Comparison of ENCODE assay signal across 7 mouse cellular contexts in genomic region chr3:96182382-96182776, GRCm38 (mm10). TPM values are rescaled to one million over a fixed set of nuclear protein-coding genes. Genes with fewer than 3 reads are reported as not detected.
DNase-seq lines count a peak whose midpoint lies in the region; ATAC-seq and TF ChIP-seq lines count a peak whose summit lies in the region.

No protein-coding gene starts in this region.

- no peaks in the 10 kb centered on the region for H3K27me3 ChIP-seq in embryonic facial prominence, embryonic 14.5 days (replicated peaks; ENCODE audit: control insufficient read depth, insufficient read depth, low read length)
- H3K27me3 ChIP-seq in hindbrain, embryonic 13.5 days: no peaks in the 10 kb centered on the region
- no peaks in the 10 kb centered on the region for H3K27me3 ChIP-seq in neural tube, embryonic 14.5 days (ENCODE audit: control insufficient read depth, insufficient read depth, low read length)

- no peak for TF ChIP-seq CTCF in left cerebral cortex, adult 2 months (IDR thresholded peaks at IDR 0.05)

- H3K9ac ChIP-seq in embryonic facial prominence, embryonic 14.5 days (ENCODE audit: low read depth, low read length): 0 out of 2 replicates have a peak overlapping the region, but pooled peaks have one; percentile 28
- H3K9ac ChIP-seq in hindbrain, embryonic 13.5 days: peak overlapping the region; percentile 86
- H3K9ac ChIP-seq in neural tube, embryonic 14.5 days (replicated peaks; ENCODE audit: low read depth, low read length): peak overlapping the region; percentile 83

- peaks cover 13% of the 10 kb centered on the region for H3K4me1 ChIP-seq in embryonic facial prominence, embryonic 14.5 days (ENCODE audit: control insufficient read depth, insufficient read depth, low read length)
- H3K4me1 ChIP-seq in hindbrain, embryonic 13.5 days (replicated peaks): peaks cover 54% of the 10 kb centered on the region
- peaks cover 17% of the 10 kb centered on the region for H3K4me1 ChIP-seq in neural tube, embryonic 14.5 days (ENCODE audit: control insufficient read depth, insufficient read depth, low read length)

- DNase-seq in left cerebral cortex, adult 2 months (ENCODE audit: extremely low spot score in 1 of 2, low spot score in 2 of 2): no peak
- no peak for DNase-seq in left cerebral cortex, adult 11 months (ENCODE audit: low spot score)
- no peak for DNase-seq in embryonic facial prominence, embryonic 14.5 days (ENCODE audit: low spot score)
- DNase-seq in T-cell, adult 2 months (ENCODE audit: low spot score): no peak
- no peak for DNase-seq in spleen, postnatal 14 days (ENCODE audit: low spot score in 2 of 2)

- H3K36me3 ChIP-seq in embryonic facial prominence, embryonic 14.5 days (ENCODE audit: control insufficient read depth, insufficient read depth, low read length): peaks cover 13% of the 10 kb centered on the region
- peaks cover 39% of the 10 kb centered on the region for H3K36me3 ChIP-seq in hindbrain, embryonic 13.5 days
- peaks cover 15% of the 10 kb centered on the region for H3K36me3 ChIP-seq in neural tube, embryonic 14.5 days (ENCODE audit: control insufficient read depth, insufficient read depth, low read length)

- peak overlapping the region; percentile 97 for H3K27ac ChIP-seq in left cerebral cortex, adult 2 months
- no peak overlapping the region for H3K27ac ChIP-seq in embryonic facial prominence, embryonic 14.5 days (replicated peaks; ENCODE audit: low read depth, low read length)
- H3K27ac ChIP-seq in hindbrain, embryonic 13.5 days: peak overlapping the region; percentile 90
- peak overlapping the region; percentile 77; the same call in 1 of the 2 replicates for H3K27ac ChIP-seq in neural tube, embryonic 14.5 days (ENCODE audit: low read depth, low read length)

- 23% methylated on average over 4 of the region's 4 CpGs for WGBS in embryonic facial prominence, embryonic 14.5 days
- WGBS in hindbrain, embryonic 13.5 days: 26% methylated on average over 4 of the region's 4 CpGs
- WGBS in neural tube, embryonic 14.5 days: 36% methylated on average over 4 of the region's 4 CpGs

- no peaks in the 10 kb centered on the region for H3K9me3 ChIP-seq in embryonic facial prominence, embryonic 14.5 days (ENCODE audit: control insufficient read depth, low read length)
- H3K9me3 ChIP-seq in hindbrain, embryonic 13.5 days: no peaks in the 10 kb centered on the region
- H3K9me3 ChIP-seq in neural tube, embryonic 14.5 days (ENCODE audit: control insufficient read depth, low read length): no peaks in the 10 kb centered on the region

- peak overlapping the region; percentile 81 for H3K4me2 ChIP-seq in embryonic facial prominence, embryonic 14.5 days (ENCODE audit: low read depth, low read length)
- H3K4me2 ChIP-seq in hindbrain, embryonic 13.5 days: peak overlapping the region; percentile 79
- H3K4me2 ChIP-seq in neural tube, embryonic 14.5 days (ENCODE audit: low read depth, low read length): peak overlapping the region; percentile 74

- no peak for ATAC-seq in embryonic facial prominence, embryonic 14.5 days (ENCODE audit: low read depth)
- no peak for ATAC-seq in hindbrain, embryonic 13.5 days (ENCODE audit: low FRiP score)
- no peak for ATAC-seq in neural tube, embryonic 14.5 days (ENCODE audit: low read depth)

- H3K4me3 ChIP-seq in left cerebral cortex, adult 2 months: peak overlapping the region; percentile 79
- H3K4me3 ChIP-seq in embryonic facial prominence, embryonic 14.5 days (ENCODE audit: low read depth, low read length): peak overlapping the region; percentile 58; the same call in 1 of the 2 replicates
- peak overlapping the region; percentile 66 for H3K4me3 ChIP-seq in hindbrain, embryonic 13.5 days
- H3K4me3 ChIP-seq in neural tube, embryonic 14.5 days (ENCODE audit: low read depth, low read length): peak overlapping the region; percentile 58

- intact Hi-C loops in left cerebral cortex, adult 2 months (cut with DNase I): no loop called here

RNA-seq across cellular contexts. Expression of gene Sv2a, which starts 1.4 kb away (rescaled TPM):
- 100 to 1,000 TPM; 408 TPM for total RNA-seq in left cerebral cortex, adult 2 months (2021)
- 4.4 and 6.1 TPM in 2 replicates for polyA plus RNA-seq in embryonic facial prominence, embryonic 14.5 days (2014; fragmentation: Nextera tagmentation; extraction: Ambion mirVana)
- 84.0 and 88.7 TPM in 2 replicates for polyA plus RNA-seq in hindbrain, embryonic 13.5 days (2015; fragmentation: Nextera tagmentation; extraction: Ambion mirVana)
- polyA plus RNA-seq in neural tube, embryonic 14.5 days (2014; fragmentation: Nextera tagmentation; extraction: Ambion mirVana): 91.0 and 91.7 TPM in 2 replicates

RNA-seq across cellular contexts. Expression of gene Sf3b4, which starts 10.2 kb away (rescaled TPM):
- total RNA-seq in left cerebral cortex, adult 2 months (2021): 10 to 100 TPM; 44.0 to 45.5 TPM
- 152 and 158 TPM in 2 replicates for polyA plus RNA-seq in embryonic facial prominence, embryonic 14.5 days (2014; fragmentation: Nextera tagmentation; extraction: Ambion mirVana)
- polyA plus RNA-seq in hindbrain, embryonic 13.5 days (2015; fragmentation: Nextera tagmentation; extraction: Ambion mirVana): 149 and 151 TPM in 2 replicates
- 145 and 150 TPM in 2 replicates for polyA plus RNA-seq in neural tube, embryonic 14.5 days (2014; fragmentation: Nextera tagmentation; extraction: Ambion mirVana)

RNA-seq across cellular contexts. Expression of gene Mtmr11, which starts 20.6 kb away (rescaled TPM):
- 1 to 10 TPM; 7.3 to 8.1 TPM for total RNA-seq in left cerebral cortex, adult 2 months (2021)
- 19.7 and 24.6 TPM in 2 replicates for polyA plus RNA-seq in embryonic facial prominence, embryonic 14.5 days (2014; fragmentation: Nextera tagmentation; extraction: Ambion mirVana)
- polyA plus RNA-seq in hindbrain, embryonic 13.5 days (2015; fragmentation: Nextera tagmentation; extraction: Ambion mirVana): 11.5 and 12.8 TPM in 2 replicates
- polyA plus RNA-seq in neural tube, embryonic 14.5 days (2014; fragmentation: Nextera tagmentation; extraction: Ambion mirVana): 10.9 and 11.6 TPM in 2 replicates

RNA-seq across cellular contexts. Expression of gene Bola1, which starts 37.1 kb away (rescaled TPM):
- total RNA-seq in left cerebral cortex, adult 2 months (2021): 10 to 100 TPM; 14.8 to 15.1 TPM
- 47.5 and 55.7 TPM in 2 replicates for polyA plus RNA-seq in embryonic facial prominence, embryonic 14.5 days (2014; fragmentation: Nextera tagmentation; extraction: Ambion mirVana)
- polyA plus RNA-seq in hindbrain, embryonic 13.5 days (2015; fragmentation: Nextera tagmentation; extraction: Ambion mirVana): 64.0 and 65.6 TPM in 2 replicates
- polyA plus RNA-seq in neural tube, embryonic 14.5 days (2014; fragmentation: Nextera tagmentation; extraction: Ambion mirVana): 61.5 and 69.0 TPM in 2 replicates

RNA-seq across cellular contexts. Expression of gene Hist2h2ab, which starts 37.3 kb away (rescaled TPM):
- total RNA-seq in left cerebral cortex, adult 2 months (2021): 10 to 100 TPM; 10.4 to 10.8 TPM
- polyA plus RNA-seq in embryonic facial prominence, embryonic 14.5 days (2014; fragmentation: Nextera tagmentation; extraction: Ambion mirVana): 0.72 and 0.78 TPM in 2 replicates
- 1.0 TPM in 1 of 2 replicates, not detected in the other for polyA plus RNA-seq in hindbrain, embryonic 13.5 days (2015; fragmentation: Nextera tagmentation; extraction: Ambion mirVana)
- polyA plus RNA-seq in neural tube, embryonic 14.5 days (2014; fragmentation: Nextera tagmentation; extraction: Ambion mirVana): 0.71 and 0.72 TPM in 2 replicates

Comparison
In these comparisons a context has a peak if more than half of its experiments do, and no peak if none do; other contexts are left out.
1. H3K9ac ChIP-seq: peak in every context shown above with its lines; median percentile 86 in hindbrain, embryonic 13.5 days; 83 in neural tube, embryonic 14.5 days; 28 in embryonic facial prominence, embryonic 14.5 days.
2. RNA of gene Sv2a, which starts 1.4 kb away (polyA plus RNA-seq): 91.0 to 91.7 TPM in neural tube, embryonic 14.5 days and 84.0 to 88.7 TPM in hindbrain, embryonic 13.5 days; 4.4 to 6.1 TPM in embryonic facial prominence, embryonic 14.5 days; every median in the first group is over 10 times any median in the second.
3. Peak in every context shown above with its lines, with median percentiles within 50 percentile points of each other: H3K4me3 ChIP-seq and H3K4me2 ChIP-seq.